Mouse (Mus musculus) brown adipose tissue, adult 24 weeks (tissue): ENCODE data around the gene Nat10. TPM values are rescaled to one million over a fixed set of nuclear protein-coding genes. Genes with fewer than 3 reads are reported as not detected.

Source experiments
- H3K27ac ChIP-seq: fragments of 200-500 bp; replicated peaks from 2 replicates; pipeline ENCODE4 v1.5.1; 2012; ENCODE audit warnings: low read depth, mild to moderate bottlenecking, low read length
- H3K4me1 ChIP-seq: fragments of 200-500 bp; 2 replicates; pipeline ENCODE4 v1.6.1; 2012; ENCODE audit warnings: low read length, mixed read lengths; ENCODE audit not compliant: control insufficient read depth, insufficient read depth, insufficient read length
- H3K4me3 ChIP-seq: fragments of 200-500 bp; 2 replicates; pipeline ENCODE4 v1.5.1; 2012; ENCODE audit warnings: low read depth, mild to moderate bottlenecking, low read length, moderate library complexity; ENCODE audit not compliant: insufficient read depth
- polyA plus RNA-seq: library from polyadenylated mRNA; stranded (reverse); fragments of >200 nt; gene quantifications from 2 replicates; pipeline ENCODE4 v1.2.4, GENCODE M21; 2012; ENCODE audit not compliant: missing spikeins, insufficient read depth, insufficient read length

Nat10 gene
- polyA plus RNA-seq, 1 experiment: 6.9 TPM

GRCm38 (mm10) chr2:103673609-103674008 is 87.5 kb downstream of the Nat10 start:
- Histone ChIP-seq H3K27ac (no peak overlapping the region), H3K4me1 (peaks cover 13% of the 10 kb centered on the region), H3K4me3 (no peak overlapping the region)

DNA sequence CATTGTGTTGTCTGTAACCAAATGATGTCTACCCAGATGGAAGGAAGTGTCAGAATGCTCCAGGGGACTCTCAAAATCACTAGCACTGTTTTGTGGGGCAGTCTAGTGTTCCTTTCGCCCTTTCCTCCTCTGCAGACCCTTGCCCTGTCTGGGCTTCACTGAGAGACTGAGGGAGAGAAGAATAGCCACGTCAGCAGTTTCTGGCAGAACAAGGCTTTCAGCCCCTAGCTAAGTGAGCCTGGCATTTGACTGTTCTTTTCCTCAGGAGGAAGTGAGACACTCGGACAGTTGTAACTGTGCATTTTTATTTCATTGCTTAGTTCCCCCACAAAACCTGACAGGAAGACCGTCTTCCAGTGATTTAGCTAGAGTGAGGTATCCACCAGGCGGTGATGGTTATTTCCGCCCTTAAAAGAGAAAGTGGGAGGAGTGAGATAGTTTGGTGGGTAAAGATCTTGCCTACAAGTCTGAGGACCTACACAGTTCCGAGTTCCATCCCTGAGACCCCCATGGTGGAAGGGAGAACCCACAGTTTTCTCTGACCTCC is 88.4 kb downstream of the Nat10 start:
- H3K27ac ChIP-seq: no peak overlapping the region
- peaks cover 17% of the 10 kb centered on the region for H3K4me1 ChIP-seq
- no peak overlapping the region for H3K4me3 ChIP-seq

Other genes starting within 250 kb of the Nat10 start
- gene Abtb2, start 195.0 kb downstream of the Nat10 start, polyA plus RNA-seq: 1.9 and 2.0 TPM in 2 replicates
- gene Caprin1, start 36.4 kb upstream of the Nat10 start, polyA plus RNA-seq: 135 and 164 TPM in 2 replicates
- 10.9 and 11.1 TPM in 2 replicates for gene Lmo2, start 196.7 kb upstream of the Nat10 start, polyA plus RNA-seq